Mouse (Mus musculus): ENCODE measurements at regions not wholly inside any gene's neighbourhood (a gene's known extent, or its start where the extent isn't known, plus 50 kb on each side); places are given as distances from the start of the nearest gene placed in this dataset.
"Not testable (repeated sequence)": the region's sequence is repeated elsewhere in the genome, so short reads cannot be mapped to it uniquely, and the experiment has no call there.

DNA sequence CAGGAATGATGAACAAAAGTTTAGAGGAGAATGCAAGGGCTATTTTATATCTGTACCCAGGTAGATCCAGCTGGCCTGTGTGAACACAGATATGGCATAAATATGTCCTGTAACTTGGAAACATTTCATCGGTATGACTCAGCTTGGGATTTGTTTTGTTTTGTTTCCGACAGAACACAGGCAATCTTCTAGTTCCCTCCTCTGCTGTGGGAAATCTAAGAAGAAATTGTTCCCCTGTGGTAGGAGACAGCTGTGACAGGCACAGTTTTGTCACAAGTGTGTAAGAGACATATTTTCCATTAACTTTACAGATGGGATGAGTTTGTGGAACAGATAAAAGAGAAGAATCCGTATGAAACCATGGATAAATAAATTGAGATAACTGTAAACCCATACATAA is 687.0 kb downstream of the Tpm3-rs7 start:
- DNase-seq (ENCODE audit: extremely low spot score, low spot score) = no peak

DNA sequence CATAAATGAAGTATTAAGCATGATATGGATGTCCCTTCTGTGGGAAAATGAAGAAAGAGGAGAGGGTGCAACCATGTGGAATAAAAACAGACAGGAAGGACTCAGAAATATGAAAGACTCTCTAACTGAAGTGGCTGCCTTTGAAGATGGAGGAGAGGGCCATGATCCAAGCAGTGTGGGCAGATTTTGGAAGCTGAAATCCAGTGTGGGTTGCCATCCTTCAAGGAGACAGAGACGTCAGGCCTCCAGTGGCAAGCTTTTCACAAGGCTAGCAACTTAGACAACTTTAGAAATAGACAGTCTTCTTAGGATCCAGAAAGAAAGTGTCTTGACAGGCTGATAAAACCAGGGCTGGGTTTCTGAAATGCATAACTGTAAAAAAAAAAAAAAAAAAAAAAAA is 688.0 kb downstream of the Tpm3-rs7 start:
- DNase-seq (ENCODE audit: extremely low spot score, low spot score) = no peak

DNA sequence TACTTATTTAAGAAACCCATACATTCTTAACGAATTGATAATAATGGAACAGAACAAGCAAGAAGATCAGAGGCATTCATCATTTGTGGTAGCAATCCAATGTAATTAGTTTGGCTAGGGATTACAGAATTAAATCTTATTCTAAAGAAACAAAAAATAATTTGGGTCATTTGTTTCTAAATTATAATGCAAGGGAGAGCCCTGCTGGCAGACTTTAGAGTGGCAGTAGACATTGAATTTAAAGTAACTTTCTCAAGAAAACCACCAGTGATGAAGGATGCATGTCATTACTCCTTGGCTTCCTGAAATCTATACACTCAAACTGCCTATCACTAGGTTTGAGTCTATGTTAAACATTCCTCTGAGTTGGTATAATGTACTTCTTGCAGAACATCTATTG is 722.7 kb downstream of the Tpm3-rs7 start:
- DNase-seq (ENCODE audit: extremely low spot score, low spot score) = no peak

DNA sequence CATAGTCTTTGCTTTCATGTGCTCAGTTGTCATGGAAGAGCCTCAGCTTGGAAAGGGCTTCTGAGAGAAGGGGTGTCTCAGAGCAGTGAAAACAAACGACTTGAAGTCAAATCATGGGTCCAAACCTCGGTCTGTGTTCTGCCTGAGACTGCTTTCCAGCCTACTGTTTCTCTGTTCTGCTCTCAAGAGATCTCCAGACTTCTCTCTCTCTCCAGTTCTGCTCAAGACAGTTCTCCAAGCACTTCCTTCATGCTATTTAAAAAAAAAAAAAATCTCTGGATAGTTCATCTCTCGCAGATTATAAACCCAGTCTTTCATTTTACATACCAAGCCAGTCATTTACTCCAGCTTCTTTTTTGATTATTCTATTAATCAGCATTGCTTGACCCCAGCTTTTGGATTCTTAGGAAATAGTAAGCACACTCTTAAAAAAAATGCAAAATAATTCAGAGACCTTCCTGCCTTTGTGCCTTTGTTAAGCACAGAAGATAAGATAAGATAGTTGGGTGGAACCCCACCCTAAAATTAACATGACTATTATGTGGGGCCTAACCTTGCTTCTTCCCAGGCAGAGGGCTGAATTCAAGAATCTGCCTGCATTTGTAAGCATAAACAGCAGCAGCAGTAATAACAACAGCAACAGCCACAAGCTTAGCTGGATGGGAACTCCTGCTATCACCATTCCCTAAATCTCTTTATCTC is 724.4 kb downstream of the Tpm3-rs7 start:
- DNase-seq (ENCODE audit: extremely low spot score, low spot score) = no peak

DNA sequence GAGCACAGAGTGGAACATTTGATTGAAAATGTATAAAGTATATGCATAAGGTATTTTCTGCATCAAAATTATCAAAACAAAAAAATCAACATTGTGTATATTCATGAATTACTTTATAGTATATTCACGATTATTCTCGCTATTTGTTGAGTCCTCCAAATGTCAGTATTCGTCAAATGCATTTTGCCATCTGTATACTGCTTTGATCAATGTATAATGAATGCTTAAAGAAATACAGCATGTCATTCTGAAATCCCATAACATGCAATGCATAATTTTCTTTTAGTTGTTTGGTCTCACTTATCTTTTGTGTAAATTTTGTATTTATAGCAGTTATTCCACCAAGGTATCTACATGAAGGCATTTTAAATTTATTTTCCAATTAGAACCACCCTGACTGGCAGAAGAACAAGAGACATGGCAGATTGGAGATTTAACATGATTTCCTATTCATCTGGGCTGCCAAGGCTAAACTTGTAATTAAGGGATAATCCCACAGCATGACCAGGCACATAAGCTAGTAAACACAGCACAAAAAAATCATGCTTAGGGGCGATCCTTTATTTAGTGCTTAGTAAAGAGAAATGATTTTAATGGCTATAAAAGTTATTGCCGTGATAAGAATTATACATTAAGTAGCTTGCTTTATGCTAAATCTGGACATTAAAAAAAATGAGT is 739.3 kb downstream of the Tpm3-rs7 start:
- DNase-seq (ENCODE audit: extremely low spot score, low spot score) = no peak

DNA sequence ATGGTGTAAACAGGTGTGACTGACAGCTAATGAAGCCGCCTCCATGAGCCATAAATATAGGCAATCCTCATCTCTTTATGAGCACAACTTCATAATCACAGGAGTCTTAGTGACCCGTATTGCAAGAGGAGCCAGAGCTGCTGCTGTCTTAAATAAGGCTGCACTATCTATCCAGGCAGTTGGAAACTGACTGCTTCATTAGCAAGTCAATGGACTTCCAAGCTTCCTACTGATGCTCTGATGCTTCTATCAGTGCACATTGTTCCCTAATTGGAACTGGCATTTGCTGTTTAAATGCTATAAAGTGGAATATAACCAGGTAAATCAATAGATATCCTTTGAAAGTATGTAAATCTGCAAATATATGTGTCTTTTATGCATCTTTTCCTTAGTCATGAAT is 746.9 kb downstream of the Tpm3-rs7 start:
- no peak for DNase-seq (ENCODE audit: extremely low spot score, low spot score)

DNA sequence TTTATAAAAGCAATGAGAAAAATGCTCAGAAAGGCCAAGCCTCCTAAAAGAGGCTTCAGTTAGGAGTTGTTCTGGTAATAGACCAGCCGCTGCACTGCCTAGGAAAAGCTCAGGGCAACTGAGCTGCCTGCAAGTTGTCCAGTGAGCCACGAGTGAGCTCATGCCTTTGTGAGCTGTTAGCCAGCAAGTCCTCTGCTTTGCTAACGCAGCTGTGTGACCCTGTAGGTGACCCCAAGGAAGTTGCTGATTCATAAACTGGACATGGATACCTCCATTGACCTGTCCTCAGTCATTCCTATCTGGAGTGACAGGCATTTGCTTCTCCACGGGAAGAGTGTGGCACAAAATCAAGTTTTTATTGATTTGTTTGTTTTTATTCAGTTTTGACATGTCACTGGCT is 748.2 kb downstream of the Tpm3-rs7 start:
- peak; percentile 28 for DNase-seq (ENCODE audit: extremely low spot score, low spot score)

DNA sequence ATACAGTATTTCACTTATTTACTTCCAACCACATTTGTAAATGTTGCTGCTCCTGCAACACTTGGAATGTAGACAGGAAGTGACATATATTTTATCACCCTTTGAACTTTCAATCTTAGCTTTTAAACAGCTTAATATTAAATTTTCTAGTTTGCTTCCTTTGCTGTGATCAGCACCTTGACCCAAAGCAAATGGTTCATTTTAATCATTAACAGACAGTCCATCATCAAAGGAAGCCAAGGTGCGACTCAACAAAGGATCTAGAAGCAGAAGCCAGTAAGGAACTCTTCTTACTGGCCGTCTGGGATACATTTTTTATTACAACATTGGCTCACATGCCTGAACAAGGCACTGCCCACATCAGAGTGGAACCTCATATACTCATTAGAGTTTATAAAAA is 758.8 kb downstream of the Tpm3-rs7 start:
- no peak for DNase-seq (ENCODE audit: extremely low spot score, low spot score)

DNA sequence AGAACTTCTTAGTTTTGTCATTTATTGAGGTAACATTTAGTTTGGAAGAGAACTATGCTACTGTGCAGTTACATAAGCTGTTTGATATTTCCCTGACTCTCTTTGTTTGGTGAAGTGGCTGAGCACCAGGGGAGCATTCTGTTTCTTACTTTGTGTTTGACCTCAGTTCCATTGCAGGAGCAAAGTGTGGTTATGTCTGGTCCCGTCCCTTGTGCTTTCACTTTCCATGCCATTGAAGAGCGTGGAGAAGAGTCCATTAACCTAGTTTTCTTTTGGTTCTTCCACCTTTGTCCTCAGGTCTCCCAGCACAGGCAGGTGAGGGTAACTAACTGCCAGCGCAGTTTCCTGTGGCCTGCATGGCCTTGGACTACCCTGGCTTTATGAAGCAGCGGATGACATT is 759.6 kb downstream of the Tpm3-rs7 start:
- no peak for DNase-seq (ENCODE audit: extremely low spot score, low spot score)

DNA sequence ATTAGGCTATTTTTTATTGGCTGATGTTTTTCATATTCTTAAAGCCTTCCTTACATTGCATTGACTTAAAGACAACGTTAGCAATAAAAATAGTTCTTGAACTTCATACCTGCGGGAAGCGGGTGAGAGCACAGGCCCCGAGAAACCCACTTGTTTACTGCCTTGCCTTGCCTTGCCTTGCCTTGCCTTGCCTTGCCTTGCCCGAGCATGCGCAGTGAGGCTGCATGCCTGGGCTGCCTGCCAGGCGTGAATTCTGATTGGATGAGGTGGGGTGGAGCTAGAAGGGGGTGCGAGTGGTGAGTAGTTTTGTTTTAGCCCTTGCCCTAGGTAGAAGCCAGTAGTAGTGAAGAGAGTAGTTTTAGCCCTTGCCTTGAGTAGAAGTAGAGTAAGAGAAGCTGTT is 792.4 kb downstream of the Tpm3-rs7 start:
- DNase-seq (ENCODE audit: extremely low spot score, low spot score) = no peak

DNA sequence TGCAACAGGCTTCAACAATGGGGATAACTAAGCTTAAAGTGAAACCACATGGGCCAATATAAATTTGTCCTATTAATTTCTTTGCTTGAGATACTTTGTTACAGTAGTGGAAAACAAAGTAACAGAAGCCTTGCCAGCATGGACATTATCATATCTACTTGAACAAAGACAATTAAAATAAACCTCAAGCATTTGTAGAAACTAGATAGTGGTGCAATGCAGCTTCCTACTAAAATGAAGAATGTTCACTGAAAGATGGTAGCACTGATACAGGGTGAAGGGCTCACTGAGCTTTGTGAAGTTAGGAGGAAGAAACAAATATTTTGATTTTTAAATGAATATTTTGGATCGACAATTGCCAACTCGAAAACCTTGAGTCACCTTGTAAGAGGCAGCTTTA is 814.1 kb downstream of the Tpm3-rs7 start:
- DNase-seq (ENCODE audit: extremely low spot score, low spot score) = no peak

DNA sequence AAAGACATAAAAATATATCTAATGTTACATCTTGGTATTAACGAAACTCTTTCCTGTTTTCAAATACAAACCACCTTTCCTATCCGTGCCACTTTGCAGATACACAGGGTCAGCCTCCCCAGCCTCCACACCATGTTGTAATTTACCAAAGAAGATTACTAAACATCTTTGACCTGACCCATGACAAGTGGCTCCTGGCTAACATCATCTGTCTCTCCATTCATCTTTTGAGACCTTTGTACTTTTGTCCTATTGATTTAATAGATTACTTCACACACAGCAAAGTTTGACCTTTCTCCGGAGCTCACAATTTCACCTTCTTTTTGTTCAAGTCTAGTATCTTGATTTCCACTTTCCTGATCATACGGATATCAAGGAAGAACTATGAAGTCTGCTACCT is 851.6 kb downstream of the Tpm3-rs7 start:
- DNase-seq (ENCODE audit: extremely low spot score, low spot score) = no peak

DNA sequence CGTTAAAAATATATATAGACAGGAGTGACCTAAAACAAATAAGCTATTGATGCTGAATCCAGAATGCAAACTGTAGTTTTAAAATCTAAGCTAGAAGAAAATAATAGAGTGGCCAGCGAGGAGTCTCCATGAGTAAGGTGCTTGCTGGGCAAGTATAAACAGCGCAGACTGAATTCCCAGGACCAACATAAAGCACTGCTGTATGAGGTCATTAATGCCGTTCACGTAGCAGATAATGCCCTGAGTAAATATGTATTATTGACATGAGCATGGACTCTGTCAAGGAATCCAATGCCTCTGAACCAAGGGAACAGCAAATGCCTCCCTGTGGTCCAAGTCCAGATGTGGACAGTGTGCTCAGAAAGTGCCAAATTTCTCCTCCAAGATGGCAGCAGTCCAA is 876.4 kb upstream of the Gpc5 start:
- no peak for DNase-seq (ENCODE audit: extremely low spot score, low spot score)

DNA sequence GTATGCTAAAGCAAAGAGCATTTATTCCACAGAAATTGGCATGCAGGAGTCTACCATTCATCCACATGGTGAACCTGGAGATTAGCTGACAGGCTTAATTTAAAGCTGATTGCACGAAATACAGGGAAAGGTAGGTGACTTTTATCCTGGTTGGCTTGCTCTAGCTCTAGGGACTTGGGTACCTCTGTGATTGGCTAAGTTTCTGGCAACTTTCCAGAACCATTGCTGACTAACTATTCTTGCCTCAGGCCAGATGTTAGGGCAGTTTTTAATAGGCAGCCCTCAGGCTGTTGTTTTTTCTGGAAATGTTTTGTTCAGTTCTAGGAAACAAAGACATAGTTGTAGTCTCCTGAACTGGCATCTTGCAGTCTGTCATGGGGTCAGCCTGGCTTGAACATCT is 871.1 kb upstream of the Gpc5 start:
- no peak for DNase-seq (ENCODE audit: extremely low spot score, low spot score)

DNA sequence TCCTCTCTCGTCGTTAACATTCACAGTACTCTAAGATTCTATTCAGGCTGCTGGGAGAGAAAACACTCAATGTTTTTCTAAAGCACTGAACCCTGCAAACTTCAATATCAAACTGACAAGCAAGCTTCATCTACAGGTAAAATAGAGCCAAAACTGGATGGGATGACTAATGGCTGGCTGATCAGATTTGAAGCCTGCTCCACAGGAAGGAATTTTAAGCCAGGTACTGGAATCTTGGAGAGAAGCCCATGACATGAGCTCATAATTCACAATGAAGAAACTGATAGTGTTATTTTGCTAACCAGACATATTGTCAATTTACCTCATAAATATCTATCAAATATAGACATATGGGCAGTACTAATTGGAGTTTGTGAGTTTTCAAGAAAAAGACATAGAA is 861.3 kb upstream of the Gpc5 start:
- no peak for DNase-seq (ENCODE audit: extremely low spot score, low spot score)

DNA sequence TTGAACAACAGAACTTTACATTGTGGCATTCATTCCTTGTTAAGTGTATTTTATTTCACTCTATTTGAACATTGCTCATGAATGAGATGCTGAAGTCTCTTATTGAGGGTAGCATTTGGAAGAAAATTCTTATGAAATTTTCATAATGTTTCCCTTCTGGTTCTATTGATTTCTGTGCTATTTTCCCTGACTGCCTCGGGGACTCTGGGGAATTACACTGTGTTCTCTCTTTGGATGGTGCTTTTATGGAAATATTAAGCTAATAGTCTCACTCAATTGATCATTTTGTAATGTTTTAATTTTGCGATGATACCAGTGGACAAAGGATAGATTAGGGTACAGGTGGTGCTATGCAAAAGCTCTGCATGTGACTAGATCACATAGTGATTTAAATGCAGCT is 837.0 kb upstream of the Gpc5 start:
- no peak for DNase-seq (ENCODE audit: extremely low spot score, low spot score)

DNA sequence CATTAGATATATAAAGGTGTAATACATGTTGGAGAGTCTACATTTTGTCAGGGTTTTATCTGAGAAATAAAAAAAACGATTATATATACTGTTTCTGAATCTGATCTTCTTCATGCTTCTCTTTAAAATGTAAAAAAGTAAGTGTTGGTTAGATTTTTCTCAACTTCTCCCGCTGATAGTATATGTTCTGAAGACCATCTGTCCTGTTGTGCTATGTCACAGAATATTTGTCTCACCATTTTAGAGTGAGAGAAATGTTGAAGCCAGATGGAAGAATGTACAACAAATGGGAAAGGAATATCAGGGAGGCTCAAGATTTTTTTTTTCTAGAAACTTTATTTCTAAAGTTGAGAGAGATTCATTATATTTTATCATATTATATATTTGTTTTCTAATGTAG is 830.4 kb upstream of the Gpc5 start:
- DNase-seq (ENCODE audit: extremely low spot score, low spot score) = no peak

DNA sequence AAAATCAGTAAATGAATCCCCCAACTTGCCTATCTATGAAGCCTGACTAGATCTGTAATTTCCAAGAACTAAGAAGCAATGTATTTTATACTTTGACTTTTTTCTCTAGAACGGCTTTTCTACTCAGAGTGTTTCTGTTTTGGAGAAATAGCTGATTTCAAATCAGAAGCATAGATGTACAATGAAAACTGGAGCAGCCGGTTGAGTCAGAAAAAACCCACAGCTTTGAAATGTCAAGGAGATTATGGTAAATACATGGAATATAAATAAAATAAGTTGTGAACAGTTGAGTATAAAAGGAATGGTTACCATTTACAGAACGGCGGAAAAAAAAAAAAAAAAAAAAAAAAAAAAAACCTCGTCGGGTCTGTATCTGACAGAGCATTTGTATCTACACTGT is 791.4 kb upstream of the Gpc5 start:
- no peak for DNase-seq (ENCODE audit: extremely low spot score, low spot score)

DNA sequence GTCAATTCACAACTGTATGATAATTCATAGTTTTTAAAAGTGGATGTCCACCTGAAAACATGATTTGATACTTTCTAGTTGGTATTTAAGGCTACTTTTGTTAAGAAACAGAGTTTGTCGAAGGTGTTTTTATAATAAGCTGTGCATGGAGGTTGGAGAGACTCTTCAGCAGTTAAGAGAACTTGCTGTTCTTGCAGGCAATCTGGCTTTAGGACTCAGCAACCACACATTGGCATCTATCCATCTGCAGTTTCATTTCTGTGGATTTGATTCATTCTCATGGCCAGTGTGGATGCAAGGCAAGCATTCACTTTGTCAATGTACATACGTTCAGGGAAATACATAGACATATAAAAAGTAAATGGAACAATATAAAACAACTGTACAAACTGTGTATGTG is 784.5 kb upstream of the Gpc5 start:
- no peak for DNase-seq (ENCODE audit: extremely low spot score, low spot score)

DNA sequence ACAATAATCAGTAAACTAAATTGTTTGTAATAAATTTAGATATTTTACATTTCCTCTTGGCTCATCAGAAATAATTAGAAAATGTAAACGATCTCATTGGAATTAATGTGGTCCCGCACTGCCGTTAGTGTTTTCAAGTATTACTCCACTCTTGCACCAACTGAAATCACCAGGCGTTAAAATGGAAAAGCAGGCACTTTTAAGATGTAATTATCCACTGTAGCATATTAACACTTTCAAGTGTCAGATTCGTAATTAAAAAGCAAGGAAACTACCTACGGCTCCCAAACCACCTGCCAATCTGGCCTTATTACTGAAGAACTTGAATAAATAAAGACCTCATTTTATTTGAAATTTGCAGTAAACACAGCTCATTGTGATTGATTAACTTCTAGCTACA is 759.4 kb upstream of the Gpc5 start:
- DNase-seq (ENCODE audit: extremely low spot score, low spot score) = no peak

DNA sequence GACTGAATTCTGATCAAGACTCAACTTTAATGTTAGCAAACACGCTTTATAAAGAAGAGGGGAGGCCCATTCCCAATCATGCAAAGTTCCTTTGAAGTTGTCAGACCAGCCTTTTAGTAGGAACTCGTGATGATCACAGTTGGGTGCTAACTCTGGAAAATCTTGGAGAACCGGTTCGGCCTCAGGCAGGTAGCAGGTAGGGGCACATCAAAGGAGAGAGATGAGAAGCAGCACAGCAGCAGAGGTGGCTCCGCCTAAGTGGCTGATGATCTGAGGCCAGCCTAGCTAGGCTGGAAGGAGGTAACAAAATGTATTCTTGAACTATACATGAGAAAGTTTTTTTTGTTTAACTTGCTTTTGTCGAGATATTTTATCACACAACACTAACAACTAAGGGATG is 742.7 kb upstream of the Gpc5 start:
- no peak for DNase-seq (ENCODE audit: extremely low spot score, low spot score)

DNA sequence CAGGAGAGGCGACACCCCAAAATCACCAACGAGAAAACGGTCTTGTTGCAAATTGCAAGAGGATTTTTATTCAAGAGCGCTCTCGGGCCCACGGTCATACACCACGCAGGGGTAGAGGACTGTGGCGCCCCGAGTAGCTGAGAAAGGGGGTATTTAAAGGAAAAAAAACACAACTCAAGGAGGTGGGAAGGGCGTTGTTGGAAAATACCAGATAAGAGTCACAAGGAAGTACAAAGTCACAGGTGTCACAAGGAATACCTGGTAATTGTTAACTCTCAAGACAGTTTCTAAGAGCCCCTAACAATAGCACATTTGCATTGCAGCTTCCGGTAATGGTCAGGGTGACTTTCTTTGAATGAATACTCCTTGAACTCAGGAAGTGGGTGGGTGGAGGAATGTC is 742.2 kb upstream of the Gpc5 start:
- not testable (repeated sequence) for DNase-seq (ENCODE audit: extremely low spot score, low spot score)

DNA sequence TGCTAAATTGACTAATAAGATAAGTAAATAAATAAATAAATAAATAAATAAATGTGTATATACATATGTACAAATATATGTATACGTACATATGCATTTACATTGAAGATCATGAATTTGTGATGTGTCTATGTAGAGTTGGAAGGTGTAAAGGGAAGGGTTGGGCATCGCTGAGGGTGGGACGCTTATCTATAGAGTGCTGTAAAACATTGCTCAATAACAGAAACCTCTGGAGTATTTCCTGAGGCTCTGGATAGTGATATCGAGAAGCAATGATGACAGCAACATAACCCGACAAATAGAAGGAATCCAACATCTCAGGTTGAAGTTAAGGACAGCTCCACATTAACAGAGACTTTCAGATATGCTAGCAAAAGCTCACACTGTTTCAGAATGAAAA is 739.7 kb upstream of the Gpc5 start:
- DNase-seq (ENCODE audit: extremely low spot score, low spot score) = no peak

DNA sequence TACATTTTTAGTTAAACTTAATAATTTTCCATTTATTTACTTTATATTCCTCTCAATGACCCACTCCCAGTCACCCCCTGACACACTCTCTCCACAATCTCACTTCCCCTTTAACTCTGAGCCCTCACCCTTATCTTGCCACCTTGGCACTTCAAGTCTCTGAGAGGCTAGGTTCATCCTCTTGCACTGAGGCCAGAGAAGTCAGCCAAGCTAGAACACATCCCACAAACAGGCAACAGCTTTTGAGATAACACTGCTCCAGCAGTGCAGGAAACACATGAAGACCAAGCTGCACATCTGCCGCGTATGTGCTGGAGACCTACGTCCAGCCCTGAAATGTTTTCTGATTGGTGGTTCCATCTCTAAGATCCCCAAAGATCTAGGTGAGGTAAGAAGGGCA is 717.2 kb upstream of the Gpc5 start:
- DNase-seq (ENCODE audit: extremely low spot score, low spot score) = no peak
